Mouse (Mus musculus) activated CD4-positive, CD25-positive, alpha-beta regulatory T cell, adult 4 months (primary cell): ENCODE results near the gene Galm. TPM values are rescaled to one million over a fixed set of nuclear protein-coding genes. Genes with fewer than 3 reads are reported as not detected.
A peak's percentile ranks its signal among the peaks of the same experiment; 100 is the strongest.

Experiments used
- ATAC-seq: one replicate; pipeline ENCODE4 v1.8.0; 2017
- polyA plus RNA-seq, 2 experiments: library from polyadenylated mRNA; unstranded; fragments of 100-300 nt; shearing (Covaris generic); gene quantifications; one replicate each; pipeline ENCODE4 v1.2.1; 2017

Galm gene
- 10 to 100 TPM; 33.3 to 40.7 TPM for polyA plus RNA-seq

DNA sequence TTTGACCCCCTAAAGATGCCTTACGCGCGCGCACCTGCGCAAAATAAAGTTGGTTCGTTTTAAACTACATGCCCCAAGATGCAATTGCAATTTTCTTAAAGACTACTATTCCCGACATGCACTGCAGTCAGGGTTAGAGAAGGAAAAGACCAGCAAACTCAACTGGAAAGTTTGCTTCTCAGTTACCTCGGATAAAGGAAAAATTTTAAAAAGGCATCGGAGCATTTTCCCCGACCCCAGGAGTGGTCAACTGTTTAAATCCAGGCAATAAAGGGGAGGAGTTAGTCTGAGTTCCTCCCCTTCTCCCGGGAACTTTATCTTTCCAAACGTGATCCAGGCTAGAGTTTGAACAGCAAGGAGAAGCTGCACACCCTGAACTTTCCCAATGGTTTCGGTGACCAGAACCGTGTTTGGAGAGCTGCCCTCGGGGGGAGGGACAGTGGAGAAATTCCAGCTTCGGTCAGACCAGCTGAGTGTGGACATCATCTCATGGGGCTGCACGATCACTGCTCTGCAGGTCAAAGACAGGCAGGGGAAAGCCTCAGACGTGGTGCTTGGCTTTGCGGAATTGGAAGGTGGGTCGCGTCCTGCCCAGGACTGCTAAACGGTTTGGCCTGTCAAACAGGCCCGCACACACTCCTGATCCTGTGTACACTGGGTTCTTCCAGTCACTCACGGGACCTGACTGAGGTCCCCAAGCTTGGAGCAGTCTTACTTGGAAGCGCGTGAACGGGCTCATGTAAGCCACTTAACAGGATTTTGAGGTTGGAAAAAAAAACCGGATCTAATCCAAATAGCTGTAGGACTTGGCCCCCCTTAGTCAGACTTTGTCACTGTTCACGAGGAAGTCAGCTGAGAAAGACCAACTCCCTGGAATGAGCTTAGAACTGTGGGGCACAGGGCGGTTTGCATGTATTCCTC, at the start of gene Galm:
Gene Galm, plus strand, starts transcription at position 141 of the 921 bp plus-strand sequence.
- ATAC-seq, result peak; percentile 47

DNA sequence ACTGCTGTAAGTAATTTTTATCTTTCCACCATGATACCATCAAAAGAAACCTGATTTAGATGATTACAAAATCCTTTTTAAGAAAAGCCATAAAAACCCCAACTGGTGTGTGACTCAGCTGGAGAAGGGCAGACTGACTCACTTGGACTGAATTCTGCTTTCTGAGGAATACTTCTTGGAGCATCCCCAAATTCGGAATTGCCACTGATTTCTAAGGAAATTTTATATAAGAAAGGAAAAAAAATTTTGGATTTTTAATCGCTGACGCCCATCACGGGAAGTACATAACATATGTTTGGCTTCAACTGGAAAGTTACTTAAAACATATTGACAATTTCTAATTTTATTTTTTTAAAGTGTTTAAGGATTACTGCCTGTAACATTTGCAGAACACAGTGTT, 48.5 kb upstream of the Galm start:
- ATAC-seq, result no peak

DNA sequence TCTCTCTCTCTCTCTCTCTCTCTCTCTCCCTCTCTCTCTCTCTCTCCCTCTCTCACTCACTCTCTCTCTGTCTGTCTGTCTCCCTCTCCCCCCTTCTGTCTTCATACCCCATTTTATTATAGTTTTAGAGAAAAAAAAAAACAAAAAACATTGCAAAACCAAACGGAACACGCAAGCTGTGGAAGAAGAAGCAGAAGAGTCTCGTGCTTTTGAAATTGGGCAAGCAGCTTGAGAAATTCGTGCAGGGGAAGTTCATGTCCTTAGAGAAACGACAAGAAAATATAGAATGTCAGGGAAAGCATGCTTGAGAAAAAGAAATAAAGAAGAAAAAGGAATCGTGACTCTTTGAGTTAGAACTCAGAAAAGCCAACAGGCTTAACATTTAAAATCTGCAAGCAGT, 44.0 kb upstream of the Galm start:
- ATAC-seq, result no peak

DNA sequence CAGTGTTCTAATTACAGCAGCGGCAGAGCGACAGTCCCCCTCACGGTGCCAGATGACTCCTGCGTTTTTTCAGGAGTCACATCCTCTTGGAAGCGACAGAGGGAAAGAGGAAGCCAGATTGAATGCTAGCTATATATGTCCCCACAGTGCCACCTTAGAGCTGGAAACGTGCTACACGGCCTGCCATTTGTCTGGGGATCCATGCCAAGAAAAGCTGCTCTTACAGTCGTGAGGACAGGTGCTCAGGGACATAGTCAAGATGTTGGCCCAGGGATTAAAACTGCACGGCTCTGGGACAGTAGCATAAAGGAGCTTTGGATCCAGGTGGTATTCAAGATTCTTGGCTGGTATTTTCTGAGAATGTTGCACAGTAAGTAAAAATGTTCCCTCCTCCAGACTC, 42.8 kb upstream of the Galm start:
- no peak for ATAC-seq

DNA sequence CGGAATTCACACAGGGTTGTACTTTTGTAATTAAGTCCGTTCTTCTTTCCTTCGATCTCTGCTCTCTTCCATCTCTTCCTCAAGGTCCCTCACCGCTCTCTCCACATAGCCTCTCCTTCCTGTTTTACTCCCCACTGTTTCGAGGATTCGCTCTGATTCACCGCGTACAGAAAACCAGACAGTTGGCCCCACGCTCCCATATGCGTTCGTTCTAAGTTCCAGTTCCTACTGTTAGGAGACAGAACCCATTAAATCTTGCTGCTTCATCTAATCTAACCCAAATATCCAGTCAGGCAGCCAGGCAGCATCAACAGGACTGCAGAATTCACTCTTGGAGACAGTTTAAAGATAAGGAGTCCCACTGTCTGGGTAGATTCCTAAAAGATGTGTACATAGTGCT, 40.7 kb upstream of the Galm start:
- no peak for ATAC-seq

DNA sequence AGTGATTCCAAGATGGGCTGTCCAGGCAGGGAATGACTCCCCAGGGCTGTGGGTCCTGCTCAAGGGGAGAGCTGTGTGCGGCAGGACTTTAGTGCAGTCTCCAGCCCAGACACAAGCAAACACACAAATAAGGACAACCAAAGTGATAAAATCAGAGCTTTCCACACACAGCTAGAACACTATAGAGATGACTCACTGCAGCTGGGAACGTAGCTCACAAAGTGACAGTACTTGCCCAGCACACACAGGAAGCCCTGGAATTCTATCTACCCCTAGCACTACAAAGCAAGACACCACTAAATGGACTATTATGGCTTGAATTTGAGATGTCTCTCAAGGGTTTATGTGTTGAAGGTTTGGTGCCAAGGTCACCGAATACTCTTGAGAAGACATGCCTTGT, 39.1 kb upstream of the Galm start:
- no peak for ATAC-seq

DNA sequence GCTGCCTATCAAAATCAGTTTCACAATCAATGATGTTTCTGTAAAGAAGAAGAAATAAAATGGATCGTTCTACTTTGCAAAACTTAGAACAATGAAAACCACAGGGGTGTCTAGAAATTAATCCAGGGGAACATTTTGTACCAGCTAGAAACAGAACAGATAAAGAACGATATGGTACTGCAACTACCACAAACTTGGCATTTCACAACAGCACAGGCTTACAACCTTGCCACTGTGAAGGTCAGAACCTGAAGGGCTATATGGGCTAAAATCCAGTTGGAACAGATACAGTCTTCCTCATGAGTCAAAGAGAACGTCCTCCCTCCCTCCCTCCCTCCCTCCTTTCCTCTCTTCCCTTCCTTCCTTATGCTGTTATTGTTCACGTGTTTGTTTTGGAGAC, 36.7 kb upstream of the Galm start:
- no peak for ATAC-seq

DNA sequence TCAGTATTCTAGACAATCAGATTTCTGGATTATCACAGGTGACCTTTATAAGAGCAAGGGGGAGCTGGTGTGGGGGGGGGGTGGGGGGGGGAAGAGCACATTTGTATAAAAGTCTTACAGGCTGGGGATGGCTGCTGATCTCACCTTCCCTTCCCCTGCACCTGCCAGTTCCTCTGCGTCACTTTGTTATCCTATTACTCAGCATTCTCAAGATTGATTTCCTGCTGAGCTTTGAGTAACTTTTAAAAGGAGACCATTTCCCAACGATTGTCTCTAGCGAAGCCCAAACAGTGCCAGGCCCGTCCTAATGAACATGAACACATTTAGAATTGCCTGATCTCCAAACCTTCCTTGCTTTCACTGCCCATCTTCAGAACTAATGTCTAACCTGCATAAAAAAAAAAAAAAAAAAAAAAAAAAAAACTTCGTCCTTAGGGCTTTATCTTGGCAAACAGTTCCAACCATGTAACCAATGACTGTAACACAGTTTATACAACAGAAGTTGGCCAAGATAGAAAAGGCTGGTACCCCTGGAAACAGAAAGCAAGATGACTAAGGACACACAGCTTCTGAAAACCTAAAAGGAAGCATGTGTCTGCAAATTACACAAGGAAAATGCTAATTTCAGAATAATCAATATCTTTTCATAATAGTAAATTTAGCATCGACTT, 35.3 kb upstream of the Galm start:
- no peak for ATAC-seq

DNA sequence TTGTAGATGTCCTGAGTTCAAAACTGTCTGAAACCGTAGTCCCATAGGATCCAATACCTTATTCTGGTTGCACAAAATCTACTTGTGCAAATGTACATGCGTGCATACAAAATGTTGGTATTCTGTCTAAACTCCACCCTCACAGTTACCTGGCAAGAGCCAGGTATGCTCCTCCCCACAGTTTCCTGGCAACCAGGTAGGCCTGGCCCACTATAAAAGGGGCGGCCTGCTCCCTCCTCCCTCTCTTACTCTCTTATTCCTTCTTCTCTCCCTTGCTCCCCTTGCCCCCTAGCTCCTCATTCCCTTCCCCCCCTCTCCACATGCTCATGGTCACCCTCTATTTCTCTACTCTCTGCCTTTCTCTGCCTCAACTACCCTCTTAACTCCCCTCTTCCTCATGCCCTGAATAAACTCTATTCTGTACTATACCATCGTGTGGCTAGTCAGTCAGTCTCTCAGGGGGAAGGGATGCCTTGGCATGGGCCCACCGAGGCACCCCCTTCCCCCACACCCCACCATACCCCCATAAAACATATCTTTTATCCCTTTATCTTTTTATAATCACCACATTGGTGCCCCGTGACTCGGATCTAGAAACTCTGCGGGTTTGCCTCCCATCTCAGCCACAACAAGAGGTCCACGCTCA, 31.9 kb upstream of the Galm start:
- no peak for ATAC-seq

DNA sequence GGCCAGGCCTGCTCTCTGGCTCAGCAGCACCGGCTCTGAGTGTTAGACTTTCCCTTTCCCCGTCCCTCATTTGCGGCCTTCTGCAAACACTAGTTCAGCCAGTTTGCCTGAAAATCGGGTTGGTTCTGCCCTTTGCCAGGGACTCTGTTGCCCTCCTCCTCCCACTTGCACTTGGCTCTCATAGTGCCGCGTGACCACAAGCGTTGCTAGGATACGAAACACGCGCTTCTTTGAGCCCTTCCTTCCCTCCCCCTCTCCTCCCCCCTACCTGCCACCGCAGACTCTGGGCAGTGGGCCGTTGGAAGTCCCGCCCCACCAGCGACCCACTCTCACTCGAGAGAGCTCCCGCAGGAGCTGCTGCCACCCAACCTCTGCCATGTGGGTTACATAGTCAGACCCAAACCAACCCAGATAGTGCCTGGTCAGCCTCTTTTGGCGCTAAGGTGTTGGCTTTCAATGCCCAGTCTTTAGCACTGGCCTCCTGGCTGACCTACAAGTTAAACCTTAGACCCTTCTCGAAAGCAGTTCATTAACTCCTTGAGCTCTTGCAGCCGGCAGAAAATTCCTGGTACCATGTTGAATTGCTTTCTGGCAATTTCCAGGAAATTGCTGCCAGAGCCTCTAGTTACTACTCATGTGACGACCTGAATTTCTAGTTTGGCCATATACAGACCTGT, 31.1 kb upstream of the Galm start:
- ATAC-seq, result peak; percentile 54

DNA sequence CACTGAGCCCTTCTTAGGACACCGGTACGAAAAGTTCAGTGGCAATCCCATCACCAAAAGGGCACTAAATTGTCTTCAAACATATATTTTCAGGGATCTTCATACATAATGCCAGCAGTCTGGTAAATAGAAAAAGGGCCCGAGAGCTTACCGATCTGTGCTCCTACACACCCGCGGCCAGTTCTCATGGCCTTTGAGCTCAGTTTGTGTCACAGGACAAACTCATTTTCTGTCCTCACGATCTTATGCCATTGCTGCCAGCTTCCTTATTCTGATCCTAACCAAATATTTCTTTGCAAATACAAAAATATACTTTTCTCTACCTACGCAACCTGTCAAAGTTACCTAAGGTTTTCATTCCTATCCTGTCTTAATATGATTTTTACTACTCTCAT, 30.6 kb upstream of the Galm start:
- ATAC-seq, result no peak

DNA sequence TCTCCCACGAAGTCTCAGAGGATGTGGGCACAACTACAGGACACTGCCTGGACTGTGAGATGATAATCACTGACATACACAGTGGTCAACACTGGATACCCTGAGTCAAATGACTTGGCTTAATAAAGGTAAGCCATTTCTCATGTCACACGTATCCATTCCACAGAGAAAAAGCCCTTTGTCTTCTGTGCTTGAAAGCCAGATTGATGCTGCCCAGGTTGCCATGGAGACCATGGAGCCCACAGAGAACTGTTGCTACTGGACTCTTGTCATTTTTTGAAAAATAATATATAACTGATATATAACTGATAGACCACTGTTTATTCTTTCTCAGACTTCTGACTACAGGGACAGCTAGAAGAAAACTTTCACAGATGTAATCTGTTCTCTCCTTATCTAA, 30.1 kb upstream of the Galm start:
- ATAC-seq, result no peak

DNA sequence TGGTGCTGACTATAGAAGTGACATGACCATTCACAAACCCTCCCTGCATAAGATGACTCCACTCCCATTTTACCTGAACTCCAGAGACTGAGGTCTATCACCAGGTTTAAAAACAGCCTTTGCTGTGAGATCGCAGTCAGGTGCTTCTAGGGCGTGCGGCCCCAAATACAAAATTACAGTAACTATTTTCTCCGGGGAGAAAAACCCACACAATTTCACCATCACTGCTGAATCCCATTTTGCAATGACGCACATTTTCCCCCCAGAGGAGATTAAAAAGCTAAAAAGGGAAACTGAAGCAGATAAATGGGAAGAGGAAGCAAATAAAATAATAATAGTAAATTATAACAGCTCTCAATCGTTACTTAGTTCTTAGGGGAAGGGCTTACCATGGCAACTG, 27.4 kb upstream of the Galm start:
- no peak for ATAC-seq

DNA sequence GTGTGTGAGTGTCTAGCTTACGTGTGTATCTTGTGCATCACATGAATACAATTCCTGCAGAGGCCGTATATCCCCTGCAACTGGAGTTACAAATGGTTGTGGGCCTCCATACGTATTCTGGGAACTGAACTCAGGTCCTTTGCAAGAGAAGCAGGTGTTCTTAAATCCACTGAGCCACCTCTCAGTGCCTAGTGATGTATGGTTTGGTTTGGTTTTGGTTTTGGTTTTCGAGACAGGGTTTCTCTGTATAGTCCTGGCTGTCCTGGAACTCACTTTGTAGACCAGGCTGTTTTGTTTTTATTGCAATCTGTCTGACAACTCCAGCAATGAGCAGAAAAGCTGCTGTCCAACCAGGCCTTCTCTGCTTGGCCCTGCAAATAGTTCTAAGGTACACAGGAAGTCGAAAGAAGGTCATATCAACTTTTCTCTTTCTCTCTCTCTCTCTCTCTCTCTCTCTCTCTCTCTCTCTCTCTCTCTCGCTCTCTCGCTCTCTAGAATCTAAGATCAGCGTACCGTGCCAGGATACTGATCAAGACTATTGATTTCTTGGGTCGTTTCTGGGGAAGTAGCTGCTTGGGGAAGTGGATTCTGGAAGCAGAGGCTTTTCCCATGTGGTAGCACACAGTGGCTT, 21.8 kb upstream of the Galm start:
- ATAC-seq, result peak; percentile 84

DNA sequence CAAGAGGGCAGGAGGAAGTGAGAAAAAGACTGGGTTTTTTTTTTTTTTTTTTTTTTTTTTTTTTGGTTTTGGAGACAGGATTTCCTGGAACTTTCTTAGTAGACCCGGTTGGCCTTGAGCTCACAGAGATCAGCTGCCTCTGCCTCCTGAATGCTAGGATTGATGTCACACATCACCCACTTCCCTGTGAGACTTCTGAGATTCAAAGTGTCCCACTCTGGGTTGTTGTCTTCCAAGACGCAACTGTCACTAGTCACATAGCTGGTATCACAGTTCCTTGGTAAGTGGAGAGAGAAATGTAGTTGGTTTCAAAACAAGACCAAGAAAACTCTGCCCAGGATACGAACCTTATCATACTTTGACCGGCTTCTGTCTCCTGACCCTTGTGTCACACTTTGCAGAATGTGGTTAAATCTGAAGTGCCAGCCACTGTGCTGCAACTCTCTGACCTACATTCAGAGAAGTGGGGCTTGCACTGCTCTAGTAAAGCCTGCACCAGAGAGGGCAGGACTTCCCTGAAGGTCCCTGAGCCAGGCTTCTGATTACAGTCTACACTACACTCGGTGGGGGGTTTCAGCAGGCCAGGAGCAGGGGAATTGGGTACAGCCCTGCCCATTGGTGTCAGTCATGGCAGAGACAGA, 14.5 kb upstream of the Galm start:
- ATAC-seq, result peak; percentile 94

DNA sequence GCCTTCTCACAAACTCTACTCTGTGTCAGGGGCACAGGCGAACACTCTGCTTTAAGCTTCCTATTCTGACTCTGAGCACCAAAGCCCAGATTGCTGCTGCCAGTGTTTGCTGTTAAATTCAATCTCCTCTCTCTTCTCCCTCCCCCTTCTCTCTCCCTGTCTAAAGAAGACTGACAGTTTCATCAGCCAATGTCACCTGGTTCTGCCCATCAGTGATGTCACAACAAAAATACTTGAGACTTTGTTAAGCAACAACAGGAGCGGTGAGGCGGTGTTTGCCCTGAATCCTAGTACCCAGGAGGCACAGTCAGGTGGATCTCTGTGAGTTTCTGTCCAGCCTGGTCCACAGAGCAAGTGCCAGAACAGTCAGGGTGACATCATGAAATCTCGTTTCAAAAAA, 13.8 kb upstream of the Galm start:
- ATAC-seq, result no peak

DNA sequence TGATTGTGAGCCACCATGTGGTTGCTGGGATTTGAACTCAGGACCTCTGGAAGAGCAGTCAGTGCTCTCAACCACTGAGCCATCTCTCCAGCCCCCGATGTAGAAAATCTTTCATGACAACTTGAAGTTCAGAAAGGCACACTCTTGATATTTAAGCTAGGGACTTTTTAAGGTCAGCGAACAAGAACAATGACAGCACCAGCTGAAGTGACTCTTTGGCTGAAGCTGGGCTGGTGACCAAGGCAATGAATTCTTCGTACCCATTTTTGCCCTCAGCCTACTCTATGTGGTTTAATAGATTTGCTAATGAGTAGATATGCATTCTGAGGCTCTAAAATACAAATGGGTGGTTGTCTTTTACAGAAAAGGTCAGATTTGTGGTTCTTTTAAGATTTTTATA, 6.9 kb upstream of the Galm start:
- ATAC-seq, result no peak

DNA sequence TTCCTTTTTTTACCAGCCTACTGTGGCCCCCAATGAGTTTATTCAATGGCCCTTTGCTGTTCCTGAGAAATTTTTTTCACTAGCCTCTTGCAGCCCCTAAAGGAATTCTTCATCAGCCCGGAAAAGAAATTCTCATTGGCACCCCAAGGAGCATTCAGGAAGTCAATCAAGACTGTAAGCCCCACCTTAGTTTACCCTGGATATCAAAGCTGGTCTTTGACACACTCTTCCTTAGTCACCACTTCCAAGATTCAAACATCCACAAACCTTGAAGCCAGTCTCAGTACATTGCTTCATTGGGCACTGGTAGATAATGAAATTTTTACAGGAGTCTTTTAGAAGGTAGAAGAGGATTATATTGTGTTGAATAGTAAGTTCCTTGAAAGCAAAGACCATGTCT, 5.4 kb upstream of the Galm start:
- ATAC-seq, result no peak

DNA sequence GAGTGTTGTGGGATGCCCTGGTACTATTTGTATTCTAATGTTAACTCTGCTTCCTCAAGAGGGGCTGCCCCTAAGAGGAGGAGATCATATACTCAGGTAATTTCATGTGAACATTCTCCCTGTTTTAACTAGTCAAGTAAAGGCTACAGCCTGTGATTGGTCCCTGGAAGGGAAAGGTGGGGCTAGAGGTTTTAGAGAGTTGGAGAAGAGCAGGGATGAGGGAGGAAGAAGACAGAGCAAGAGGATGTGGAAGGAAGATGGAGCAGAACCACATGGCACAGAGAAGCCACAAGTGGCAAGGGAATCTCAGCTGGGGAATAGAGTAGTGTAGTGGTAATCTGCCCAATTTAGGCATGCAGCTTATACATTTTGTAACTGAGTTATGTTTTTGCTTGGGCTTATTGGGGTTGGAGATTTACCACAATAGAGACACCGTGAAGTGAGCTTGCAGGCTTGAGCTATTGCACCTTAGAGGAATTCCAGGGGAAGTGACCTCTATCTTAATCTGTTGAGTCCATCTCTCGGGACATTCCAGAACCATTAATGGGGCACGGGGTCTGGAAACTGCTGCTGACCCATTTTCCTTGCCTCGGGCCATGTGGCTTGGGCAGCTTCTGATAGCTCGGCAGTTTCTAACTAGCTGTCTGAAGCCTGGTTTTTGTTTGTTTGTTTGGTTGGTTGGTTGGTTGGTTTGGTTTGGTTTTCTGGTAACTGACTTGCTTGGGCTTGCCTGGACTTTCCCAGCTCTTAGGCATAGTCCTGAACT, 2.1 kb upstream of the Galm start:
- no peak for ATAC-seq

DNA sequence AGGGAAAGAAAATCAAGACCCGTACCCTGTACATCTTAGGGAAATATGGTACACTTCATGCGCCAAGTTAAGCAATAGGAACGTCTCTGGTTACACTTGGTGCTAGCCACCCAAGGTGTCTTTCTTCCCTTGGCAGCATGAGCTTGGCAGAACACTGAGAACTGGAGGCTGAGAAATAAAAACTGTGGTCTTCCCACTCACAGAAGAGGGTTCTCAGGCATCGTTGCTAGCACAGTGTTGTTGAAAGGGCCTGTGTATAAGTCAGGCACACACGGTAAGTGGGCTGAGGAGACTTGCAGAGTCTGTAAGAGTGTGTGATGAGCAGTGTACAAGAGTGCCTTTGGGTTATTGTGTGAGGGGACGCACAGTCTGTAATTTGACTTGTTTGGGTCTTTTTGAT, 1.1 kb upstream of the Galm start:
- ATAC-seq, result no peak

DNA sequence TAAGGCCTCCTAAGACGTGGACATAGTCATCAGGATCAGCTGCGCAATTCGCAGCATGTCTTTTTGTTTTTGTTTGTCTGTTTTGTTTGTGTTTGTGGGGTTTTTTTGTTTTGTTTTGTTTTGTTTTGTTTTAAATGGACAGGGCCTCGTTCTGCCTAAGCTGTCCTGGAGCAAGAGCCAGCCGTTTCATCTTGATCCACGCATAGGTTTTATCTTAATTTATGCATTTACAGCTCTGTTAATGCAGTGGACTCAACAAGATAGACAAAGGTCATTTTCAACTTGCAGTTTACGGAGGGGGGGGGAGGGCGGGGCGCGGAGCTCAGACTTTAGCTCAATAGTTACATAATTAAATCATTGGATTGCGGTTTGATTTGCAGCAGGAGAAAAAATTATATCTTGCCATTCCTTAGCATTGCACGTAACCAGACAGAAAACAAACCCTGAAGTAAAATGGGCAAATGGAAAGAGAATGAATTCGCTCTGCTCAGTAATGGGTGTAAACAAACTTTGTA, 1.3 kb downstream of the Galm start:
- ATAC-seq, result no peak
